Mouse (Mus musculus): ENCODE results near the gene Stk32b.

Stk32b gene

DNA sequence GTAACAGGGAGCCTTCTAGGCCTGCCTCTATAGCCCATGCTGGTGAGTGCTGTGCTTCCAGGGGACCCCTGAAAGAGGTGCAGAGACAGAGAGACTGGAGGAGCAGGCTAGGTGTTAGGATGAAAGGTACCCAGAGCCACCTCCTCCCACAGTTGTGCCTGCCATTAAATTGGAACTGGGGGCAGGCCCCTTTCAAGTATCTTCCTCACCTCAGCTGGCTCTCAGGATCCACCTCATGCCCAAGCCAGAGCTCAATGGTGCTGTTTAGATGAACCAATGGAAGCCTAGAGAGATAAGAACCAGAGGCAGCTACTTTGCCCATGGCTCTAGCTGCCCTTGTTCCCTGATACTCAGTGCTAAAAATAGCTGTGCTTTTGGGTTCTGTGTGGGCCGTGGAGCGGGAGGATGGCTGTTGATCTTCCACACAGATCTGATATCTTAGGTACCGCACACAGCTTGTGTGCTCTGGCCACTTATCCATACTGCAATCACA, 221.9 kb downstream of the Stk32b start:
- DNase-seq = no peak

DNA sequence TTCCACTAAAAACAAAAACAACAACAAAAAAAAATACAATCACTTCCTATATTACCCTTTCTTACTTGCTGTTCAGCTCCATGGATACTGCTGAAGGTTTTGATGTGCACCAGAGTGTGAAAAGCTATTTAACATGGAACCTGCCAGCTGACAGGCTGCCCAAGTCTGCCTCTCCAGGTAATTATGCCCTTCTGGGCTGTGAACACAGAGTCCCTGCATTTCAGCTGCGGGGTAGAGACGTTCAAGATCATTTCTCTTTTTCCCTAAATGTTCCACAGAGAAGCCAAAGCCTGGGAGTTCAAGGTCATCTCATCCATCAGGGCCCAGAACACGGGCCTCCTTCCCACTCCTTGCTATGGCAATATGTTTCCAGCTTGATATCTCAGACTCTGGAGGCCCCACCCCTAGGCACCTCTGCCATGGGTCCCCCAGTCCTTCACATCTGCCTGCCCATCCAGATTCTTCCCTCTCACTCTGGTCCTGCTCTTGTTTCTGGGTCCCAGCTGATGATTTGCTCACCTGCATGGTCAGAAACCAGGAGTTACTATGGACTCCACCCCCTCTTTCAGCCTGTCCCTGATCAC, 244.9 kb downstream of the Stk32b start:
- no peak for DNase-seq

DNA sequence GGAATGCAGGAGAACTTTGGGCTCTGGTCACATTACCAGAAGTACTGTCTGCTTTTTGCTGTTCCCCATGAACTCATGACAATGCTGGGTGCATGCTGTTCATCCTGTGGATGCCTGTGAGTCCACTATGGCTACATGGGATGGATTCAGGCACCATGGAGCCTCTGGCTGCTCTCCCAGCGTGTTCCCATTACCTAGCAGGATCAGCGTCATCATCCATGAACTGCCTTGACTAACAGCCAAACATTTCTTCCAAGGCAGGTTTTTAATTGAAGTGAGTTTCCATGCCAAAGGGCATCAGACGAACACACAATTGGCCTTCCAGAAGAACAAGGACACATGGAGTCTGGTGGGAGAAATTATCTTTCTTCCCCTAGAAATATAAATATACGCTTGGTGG, 245.4 kb downstream of the Stk32b start:
- DNase-seq = no peak

DNA sequence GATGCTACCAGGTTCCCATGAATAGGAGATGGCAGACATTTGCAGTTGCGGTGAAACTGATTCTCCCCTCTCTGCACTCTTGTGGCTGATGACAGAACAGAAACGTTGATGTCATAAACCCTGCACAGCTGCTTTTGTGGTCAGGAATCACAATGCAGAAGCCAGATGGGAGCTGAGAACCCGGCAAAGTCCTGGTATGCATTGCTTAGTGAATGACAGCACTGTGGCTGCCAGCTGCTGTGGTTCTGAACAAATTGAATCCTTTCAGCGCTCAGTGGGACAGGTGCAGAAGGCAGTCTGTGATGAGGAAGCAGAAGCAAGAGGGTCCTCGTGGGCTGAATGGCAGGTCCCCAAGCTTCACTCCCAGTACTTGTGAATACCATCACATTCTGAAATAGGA, 247.9 kb downstream of the Stk32b start:
- DNase-seq = no peak

- DNase-seq = no peak
Measured at GRCm38 (mm10) chr5:37467646-37468045, 249.3 kb downstream of the Stk32b start.

GRCm38 (mm10) chr5:37465461-37465860, 251.5 kb downstream of the Stk32b start:
- DNase-seq = no peak

DNA sequence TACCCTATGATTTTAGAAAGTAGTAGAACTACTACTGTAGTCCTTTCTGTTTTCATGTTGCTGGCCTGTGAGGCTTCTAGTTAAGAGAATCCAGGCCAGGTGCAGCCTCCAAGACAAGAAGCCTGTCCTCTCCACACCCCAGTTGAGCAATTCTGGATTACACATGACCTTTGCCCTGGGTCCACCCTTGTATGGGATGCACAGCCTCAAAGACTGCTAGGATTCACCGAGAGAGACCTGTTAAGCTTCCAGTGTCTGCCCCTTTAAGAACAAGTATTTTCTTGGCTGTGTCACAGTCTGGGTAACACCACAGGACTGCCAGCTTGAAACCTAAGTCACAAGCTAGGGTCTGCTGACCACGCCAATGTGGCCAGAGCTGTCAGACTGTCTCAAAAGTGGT, 258.7 kb downstream of the Stk32b start:
- no peak for DNase-seq

DNA sequence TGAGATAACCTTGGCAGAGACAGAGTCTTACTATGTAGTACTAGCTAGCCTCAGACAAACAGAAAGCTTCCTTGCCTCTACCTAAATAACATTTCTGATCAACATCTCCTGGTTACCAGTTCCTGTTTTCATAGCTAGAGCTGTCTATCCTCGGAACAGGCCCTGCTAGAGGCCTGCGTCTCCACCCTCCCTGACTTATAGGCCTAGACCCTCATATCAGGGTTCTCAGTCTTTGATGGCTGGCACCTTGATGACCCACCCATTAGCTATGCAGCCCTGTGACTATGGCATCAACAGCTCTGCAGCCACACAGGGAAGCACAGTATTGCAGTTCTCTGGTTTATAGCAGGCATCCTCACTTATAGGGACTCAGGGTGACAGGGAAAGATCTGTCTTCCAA, 259.1 kb downstream of the Stk32b start:
- no peak for DNase-seq

DNA sequence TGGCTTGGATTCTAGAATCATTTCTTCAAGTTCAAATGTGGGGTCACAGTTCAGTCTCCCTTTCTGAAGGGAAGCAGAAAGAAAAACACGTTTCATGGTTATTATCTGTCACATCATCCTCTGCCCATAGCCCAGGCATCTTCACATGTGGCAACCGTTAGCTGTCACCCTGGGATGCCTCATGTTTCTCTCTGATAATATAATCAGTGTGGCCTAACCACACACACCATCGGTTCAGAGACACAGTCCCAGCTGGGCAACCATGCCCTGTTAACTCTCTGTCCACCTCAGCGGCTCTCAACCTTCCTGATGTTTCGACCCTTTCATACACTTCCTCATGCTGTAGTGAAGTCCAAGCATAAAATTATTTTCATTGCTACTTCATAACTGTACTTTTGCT, 259.8 kb downstream of the Stk32b start:
- DNase-seq = no peak

- DNase-seq = no peak
Measured at GRCm38 (mm10) chr5:37456590-37456989, 260.4 kb downstream of the Stk32b start.

- DNase-seq = no peak
Measured at GRCm38 (mm10) chr5:37447546-37447945, 269.4 kb downstream of the Stk32b start.

- DNase-seq = no peak
Measured at GRCm38 (mm10) chr5:37442767-37443166, 274.2 kb downstream of the Stk32b start.

- no peak for DNase-seq
Measured at GRCm38 (mm10) chr5:37435417-37435816, 281.6 kb downstream of the Stk32b start.

DNA sequence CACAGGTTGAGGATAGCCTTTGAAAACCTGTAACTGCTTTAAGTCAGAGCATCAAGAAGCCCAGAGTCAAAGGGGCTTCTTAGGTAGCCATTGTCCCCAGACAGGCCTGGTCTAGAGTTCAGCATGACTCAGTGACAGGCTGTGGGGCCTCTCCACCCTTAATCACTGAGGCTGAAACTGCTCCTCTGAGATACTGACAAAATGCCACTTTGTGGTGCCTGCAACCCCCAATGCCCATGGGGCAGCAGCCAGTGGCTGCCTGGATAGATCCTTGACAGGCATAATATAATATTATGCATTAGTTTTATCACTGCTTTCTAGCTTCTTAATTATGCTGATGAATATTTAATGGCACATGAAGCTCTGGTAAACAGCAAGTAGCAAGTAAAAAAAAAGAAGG, 289.8 kb downstream of the Stk32b start:
- DNase-seq = no peak

- no peak for DNase-seq
Measured at GRCm38 (mm10) chr5:37419028-37419427, 297.9 kb downstream of the Stk32b start.
